Mouse (Mus musculus) spleen, adult 2 months (tissue): ENCODE data around the gene Farsb. TPM values are rescaled to one million over a fixed set of nuclear protein-coding genes. Genes with fewer than 3 reads are reported as not detected.

Experiments used
- DNase-seq, 2 experiments: peaks; one replicate each; pipeline versions ENCODE4 v3.0.0 to v3.0.0-alpha.2; 2012 to 2021; ENCODE audit warnings: low spot score in 2 of 2, low read depth in 1 of 2
- H3K27ac ChIP-seq: fragments of 200-500 bp; 2 replicates; pipeline ENCODE4 v1.5.1; 2012; ENCODE audit warnings: low read length, inconsistent platforms; ENCODE audit not compliant: insufficient read depth
- H3K27me3 ChIP-seq: fragments of 200-500 bp; 2 replicates; pipeline ENCODE4 v1.6.1; 2012; ENCODE audit warnings: mild to moderate bottlenecking, moderate library complexity, low read length, inconsistent platforms; ENCODE audit not compliant: control insufficient read depth, insufficient read depth
- H3K36me3 ChIP-seq: fragments of 200-500 bp; 2 replicates; pipeline ENCODE4 v1.6.1; 2012; ENCODE audit warnings: mild to moderate bottlenecking, low read length, inconsistent platforms; ENCODE audit not compliant: control insufficient read depth, insufficient read depth
- H3K4me1 ChIP-seq: fragments of 200-500 bp; 2 replicates; pipeline ENCODE4 v1.6.1; 2011; ENCODE audit warnings: inconsistent platforms; ENCODE audit not compliant: control insufficient read depth, insufficient read depth, insufficient read length
- H3K4me3 ChIP-seq: fragments of 200-500 bp; 2 replicates; pipeline ENCODE4 v1.5.1; 2011; ENCODE audit warnings: mild to moderate bottlenecking, inconsistent platforms; ENCODE audit not compliant: insufficient read depth, insufficient read length; ENCODE audit errors: extremely low read depth
- CTCF ChIP-seq: fragments of 200-500 bp; IDR thresholded peaks from 2 replicates; pipeline ENCODE4 v1.5.1; 2011; ENCODE audit warnings: mild to moderate bottlenecking, inconsistent platforms; ENCODE audit not compliant: insufficient read depth, insufficient read length, insufficient replicate concordance; ENCODE audit errors: extremely low read depth
- POLR2A ChIP-seq: fragments of 200-500 bp; IDR thresholded peaks from 2 replicates; pipeline ENCODE4 v1.6.1; 2011; ENCODE audit warnings: low read depth, low read length, inconsistent platforms
- WGBS: fragments of 180-500 bp; shearing (Covaris S2); methylation state at CpG from one replicate; pipeline ENCODE4 v1.1.7; 2018; 5-methylcytosine and 5-hydroxymethylcytosine counted together
- polyA plus RNA-seq: library from polyadenylated mRNA; depleted of rRNA; stranded (reverse); fragments of >200 nt; gene quantifications from 2 replicates; pipeline ENCODE4 v1.2.3, GENCODE M21; 2012

The Farsb gene
- polyA plus RNA-seq, 1 experiment, result 8.7 TPM

- H3K4me1 ChIP-seq, result no peaks in the 10 kb centered on the region
- WGBS, result 91% methylated on average over 1 of the region's 1 CpGs
Observed at GRCm38 (mm10) chr1:78448091-78448490, 40.6 kb downstream of the Farsb start.

GRCm38 (mm10) chr1:78446742-78447141, 42.0 kb downstream of the Farsb start:
- Histone ChIP-seq H3K4me3 (no peak overlapping the region), H3K27me3 (no peaks in the 10 kb centered on the region), H3K4me1 (no peaks in the 10 kb centered on the region), H3K36me3 (peaks cover 26% of the 10 kb centered on the region), H3K27ac (no peak overlapping the region)
- no peak for DNase-seq
- no peak for TF ChIP-seq POLR2A
- no peak for TF ChIP-seq CTCF
- 95% methylated on average over 6 of the region's 6 CpGs for WGBS

More at GRCm38 (mm10) chr1:78448091-78448490, 40.6 kb downstream of the Farsb start:
- H3K27me3 ChIP-seq, result no peaks in the 10 kb centered on the region
- no peak overlapping the region for H3K4me3 ChIP-seq
- H3K36me3 ChIP-seq, result peaks cover 27% of the 10 kb centered on the region
- TF ChIP-seq CTCF (no peak), POLR2A (no peak)
- no peak overlapping the region for H3K27ac ChIP-seq
- no peak for DNase-seq

GRCm38 (mm10) chr1:78446232-78446631, 42.5 kb downstream of the Farsb start:
- no peak overlapping the region for H3K4me3 ChIP-seq
- no peaks in the 10 kb centered on the region for H3K27me3 ChIP-seq
- DNase-seq, result no peak
- H3K27ac ChIP-seq, result no peak overlapping the region
- WGBS, result 95% methylated on average over 8 of the region's 8 CpGs
- no peaks in the 10 kb centered on the region for H3K4me1 ChIP-seq
- TF ChIP-seq CTCF, result no peak
- no peak for TF ChIP-seq POLR2A
- H3K36me3 ChIP-seq, result peaks cover 25% of the 10 kb centered on the region

GRCm38 (mm10) chr1:78443056-78443455, 45.6 kb downstream of the Farsb start:
- Histone ChIP-seq H3K27me3 (no peaks in the 10 kb centered on the region), H3K36me3 (peaks cover 19% of the 10 kb centered on the region), H3K27ac (no peak overlapping the region), H3K4me1 (no peaks in the 10 kb centered on the region), H3K4me3 (no peak overlapping the region)
- no peak for DNase-seq
- no peak for TF ChIP-seq CTCF
- TF ChIP-seq POLR2A, result no peak
- 95% methylated on average over 7 of the region's 7 CpGs for WGBS

- H3K4me3 ChIP-seq, result no peak overlapping the region
- no peak for TF ChIP-seq POLR2A
- TF ChIP-seq CTCF, result no peak
- H3K36me3 ChIP-seq, result peaks cover 19% of the 10 kb centered on the region
- no peak for DNase-seq
- WGBS, result 95% methylated on average over 8 of the region's 8 CpGs
- H3K27me3 ChIP-seq, result no peaks in the 10 kb centered on the region
- no peak overlapping the region for H3K27ac ChIP-seq
- peaks cover 5% of the 10 kb centered on the region; the same call in 1 of the 2 replicates for H3K4me1 ChIP-seq
Observed at GRCm38 (mm10) chr1:78440716-78441115, 48.0 kb downstream of the Farsb start.

GRCm38 (mm10) chr1:78437150-78437549, 51.5 kb downstream of the Farsb start:
- peak overlapping the region; percentile 6; the same call in 1 of the 2 replicates for H3K27ac ChIP-seq
- H3K27me3 ChIP-seq, result no peaks in the 10 kb centered on the region
- TF ChIP-seq POLR2A (no peak), CTCF (no peak)
- no peak for DNase-seq
- peaks cover 8% of the 10 kb centered on the region for H3K36me3 ChIP-seq
- H3K4me3 ChIP-seq, result no peak overlapping the region
- peaks cover 9% of the 10 kb centered on the region; the same call in 1 of the 2 replicates for H3K4me1 ChIP-seq
- 80% methylated on average over 3 of the region's 3 CpGs for WGBS

- H3K27me3 ChIP-seq, result no peaks in the 10 kb centered on the region
- H3K4me3 ChIP-seq, result no peak overlapping the region
- H3K27ac ChIP-seq, result peak overlapping the region; percentile 63; the same call in 1 of the 2 replicates
- TF ChIP-seq POLR2A, result no peak
- no peak for TF ChIP-seq CTCF
- peaks cover 6% of the 10 kb centered on the region for H3K36me3 ChIP-seq
- peaks cover 11% of the 10 kb centered on the region; the same call in 1 of the 2 replicates for H3K4me1 ChIP-seq
- WGBS, result 86% methylated on average over 1 of the region's 1 CpGs
- no peak for DNase-seq
Observed at GRCm38 (mm10) chr1:78436445-78436844, 52.3 kb downstream of the Farsb start.
